Mouse (Mus musculus): ENCODE measurements around the gene B230118H07Rik.
"Not testable (repeated sequence)": the region's sequence is repeated elsewhere in the genome, so short reads cannot be mapped to it uniquely, and the experiment has no call there.

Gene B230118H07Rik

GRCm38 (mm10) chr2:101591356-101591755 is 58.0 kb downstream of the B230118H07Rik start:
- peak; percentile 40 for DNase-seq (ENCODE audit: low spot score)

DNA sequence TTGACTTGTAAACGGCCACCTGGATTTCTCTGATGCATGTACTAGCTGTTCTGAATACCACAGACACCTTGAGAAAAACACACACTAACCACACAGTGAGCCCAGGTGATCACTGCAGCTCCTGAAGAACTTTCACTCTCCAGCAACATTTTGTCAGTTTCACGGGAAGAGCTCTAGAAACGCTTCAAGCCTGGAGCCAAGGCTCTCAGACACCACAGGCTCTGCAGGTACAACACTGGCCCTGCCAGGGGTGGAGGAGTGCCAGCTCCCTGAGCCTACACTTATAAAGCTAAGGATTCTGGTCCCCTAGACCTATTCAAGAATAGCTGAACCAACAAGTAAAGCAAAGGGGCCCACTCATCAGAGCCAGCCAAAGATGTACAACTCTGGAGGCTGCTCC is 67.9 kb downstream of the B230118H07Rik start:
- no peak for DNase-seq (ENCODE audit: low spot score)

DNA sequence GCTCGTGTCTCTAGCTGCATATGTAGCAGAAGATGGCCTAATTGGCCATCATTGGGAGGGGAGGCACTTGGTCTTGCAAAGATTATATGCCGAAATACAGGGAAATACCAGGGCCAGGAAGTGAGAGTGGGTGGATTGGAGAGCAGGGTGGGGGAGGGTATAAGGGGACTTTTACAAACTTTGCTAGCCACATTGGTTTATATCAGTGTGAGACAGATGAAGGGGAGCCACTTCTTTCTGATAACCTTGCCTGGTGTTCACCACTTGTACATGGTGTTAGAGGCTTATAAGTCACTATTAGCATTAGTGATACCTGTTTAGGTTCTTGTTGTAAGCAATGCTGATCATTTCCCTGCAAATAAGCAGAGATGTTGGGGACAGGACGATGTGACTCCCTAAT is 68.4 kb downstream of the B230118H07Rik start:
- DNase-seq (ENCODE audit: low spot score): no peak

GRCm38 (mm10) chr2:101580428-101580827 is 68.9 kb downstream of the B230118H07Rik start:
- DNase-seq (ENCODE audit: low spot score): peak; percentile 92

DNA sequence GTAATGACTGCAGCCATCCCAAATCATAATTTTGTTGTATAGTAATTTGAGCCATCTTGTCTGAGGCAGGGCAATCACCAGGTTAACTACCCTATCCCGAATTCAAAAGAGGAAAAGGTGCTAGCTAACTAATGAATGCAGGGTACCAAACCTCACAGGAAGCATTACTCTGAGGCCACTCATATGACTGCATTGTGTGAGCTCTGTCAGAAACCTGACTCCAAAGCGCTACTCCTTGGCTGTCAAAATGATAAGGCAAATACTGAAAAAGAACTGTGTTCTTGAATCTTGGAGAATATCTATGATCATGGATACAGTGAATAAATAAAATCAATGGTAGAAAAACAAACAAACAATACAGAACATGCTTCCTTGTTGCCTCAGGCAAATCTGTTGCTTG is 69.3 kb downstream of the B230118H07Rik start:
- DNase-seq (ENCODE audit: low spot score): no peak

GRCm38 (mm10) chr2:101577243-101577642 is 72.1 kb downstream of the B230118H07Rik start:
- no peak for DNase-seq (ENCODE audit: low spot score)

GRCm38 (mm10) chr2:101569230-101569629 is 80.1 kb downstream of the B230118H07Rik start:
- no peak for DNase-seq (ENCODE audit: low spot score)

DNA sequence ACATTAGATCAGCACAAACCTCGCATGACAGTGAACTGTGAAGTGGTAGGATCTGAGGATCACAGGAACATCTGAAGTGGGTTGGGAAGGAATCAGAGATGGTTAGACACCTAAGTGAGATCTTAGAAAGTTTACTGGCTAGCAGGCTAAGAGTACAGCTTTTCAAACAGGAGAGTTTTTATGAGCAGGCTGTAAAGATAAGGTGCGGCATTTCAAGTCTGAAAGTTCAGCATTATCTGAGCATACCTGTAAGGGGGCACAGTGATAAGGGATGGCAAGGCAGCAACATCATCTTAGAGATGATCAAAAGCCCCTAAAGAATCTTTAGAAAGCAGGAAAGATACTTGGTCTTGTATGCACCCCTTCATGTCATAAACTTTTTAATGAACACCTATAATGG is 81.8 kb downstream of the B230118H07Rik start:
- no peak for DNase-seq (ENCODE audit: low spot score)

- no peak for DNase-seq (ENCODE audit: low spot score)
Measured at GRCm38 (mm10) chr2:101563776-101564175, 85.6 kb downstream of the B230118H07Rik start.

- DNase-seq (ENCODE audit: low spot score): no peak
Measured at GRCm38 (mm10) chr2:101563206-101563605, 86.1 kb downstream of the B230118H07Rik start.

- no peak for DNase-seq (ENCODE audit: low spot score)
Measured at GRCm38 (mm10) chr2:101559431-101559830, 89.9 kb downstream of the B230118H07Rik start.

- DNase-seq (ENCODE audit: low spot score): no peak
Measured at GRCm38 (mm10) chr2:101555886-101556285, 93.4 kb downstream of the B230118H07Rik start.

GRCm38 (mm10) chr2:101553851-101554250 is 95.5 kb downstream of the B230118H07Rik start:
- DNase-seq (ENCODE audit: low spot score): peak; percentile 58

- no peak for DNase-seq (ENCODE audit: low spot score)
Measured at GRCm38 (mm10) chr2:101552301-101552700, 97.0 kb downstream of the B230118H07Rik start.

DNA sequence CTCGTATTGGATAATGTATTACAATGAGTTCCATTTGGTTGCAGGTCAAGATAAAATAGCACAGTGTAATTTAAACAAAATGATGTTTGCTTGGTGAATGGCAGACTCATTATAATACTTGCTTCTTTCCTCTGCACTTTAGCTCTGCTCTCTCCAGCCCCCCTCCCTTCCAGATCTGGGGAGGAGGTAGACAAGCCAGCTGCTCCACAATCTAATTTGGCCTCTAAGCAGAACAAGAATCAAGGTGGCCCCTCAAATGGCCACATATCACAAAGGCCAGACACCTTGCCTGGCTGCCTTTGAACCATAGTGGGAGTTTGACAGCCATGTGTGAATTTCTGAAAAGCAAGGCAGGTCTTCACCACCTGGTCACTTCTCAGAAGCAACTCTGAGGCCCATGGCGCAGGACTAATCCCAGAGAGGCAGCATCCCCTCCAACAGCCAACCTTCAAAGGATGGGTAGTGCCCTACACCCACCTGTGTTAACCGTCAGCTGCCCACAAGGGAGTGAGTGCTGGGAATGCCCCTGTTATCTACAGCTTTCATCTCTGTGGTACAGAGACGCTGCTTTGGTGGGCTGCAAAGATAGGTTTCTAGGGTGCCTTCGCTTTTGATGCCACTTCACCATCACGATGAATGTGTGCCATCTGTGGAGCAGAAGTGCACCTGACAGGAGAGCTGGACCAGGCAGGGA is 98.2 kb downstream of the B230118H07Rik start:
- no peak for DNase-seq (ENCODE audit: low spot score)

- DNase-seq (ENCODE audit: low spot score): no peak
Measured at GRCm38 (mm10) chr2:101550176-101550575, 99.2 kb downstream of the B230118H07Rik start.

GRCm38 (mm10) chr2:101548866-101549265 is 100.5 kb downstream of the B230118H07Rik start:
- DNase-seq (ENCODE audit: low spot score): no peak

- DNase-seq (ENCODE audit: low spot score): no peak
Measured at GRCm38 (mm10) chr2:101545593-101545992, 103.7 kb downstream of the B230118H07Rik start.

DNA sequence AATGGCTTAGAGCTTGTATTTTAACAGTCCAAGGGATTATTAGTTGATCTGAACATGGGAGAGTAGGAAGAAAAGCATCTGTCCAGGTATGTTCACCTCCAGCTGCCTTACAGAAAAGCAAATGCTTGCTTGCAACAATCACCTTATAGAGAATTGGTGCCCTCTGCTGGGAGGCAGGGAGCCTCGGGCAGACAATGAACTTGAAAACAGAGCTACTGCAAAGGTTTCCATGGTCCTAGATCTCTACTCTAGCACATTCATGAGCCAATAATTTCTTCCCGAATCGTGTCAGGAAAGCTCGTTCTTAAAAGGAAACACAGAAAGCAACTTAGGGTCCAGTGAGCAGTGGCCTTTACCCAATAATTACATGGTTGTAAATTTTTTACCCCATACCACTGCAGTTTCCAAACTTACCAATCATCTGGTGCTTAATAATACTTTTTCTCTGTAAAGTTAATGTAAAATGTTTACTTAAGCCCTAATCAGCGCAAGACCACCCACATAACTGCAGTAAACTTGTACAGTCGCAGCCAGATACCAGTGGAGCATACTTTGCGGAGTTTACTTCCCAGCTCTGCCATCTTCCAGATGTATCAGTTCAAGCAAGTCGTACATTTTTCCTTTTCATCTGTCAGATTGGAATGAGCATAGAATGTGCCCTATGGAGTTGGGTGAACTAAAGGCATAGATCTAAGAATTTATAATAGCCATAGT is 105.5 kb downstream of the B230118H07Rik start:
- DNase-seq (ENCODE audit: low spot score): peak; percentile 12

DNA sequence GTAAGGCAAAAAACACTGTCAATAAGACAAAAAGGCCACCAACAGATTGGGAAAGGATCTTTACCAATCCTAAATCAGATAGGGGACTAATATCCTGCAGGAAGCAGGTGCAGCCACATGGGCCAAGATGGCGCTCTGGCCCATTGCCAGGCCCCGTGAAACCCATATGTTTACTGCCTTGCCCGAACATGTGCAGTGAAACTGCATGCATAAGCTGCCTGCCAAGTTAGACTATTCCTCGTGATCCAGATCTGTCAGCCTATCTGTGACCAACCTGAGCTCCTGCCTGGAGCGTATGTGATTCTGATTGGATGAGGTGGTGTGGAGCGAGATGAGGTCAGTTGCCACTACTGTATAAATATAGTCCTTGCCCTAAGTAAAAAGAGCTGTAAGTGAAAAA is 112.4 kb downstream of the B230118H07Rik start:
- DNase-seq (ENCODE audit: low spot score): not testable (repeated sequence)

GRCm38 (mm10) chr2:101533741-101534140 is 115.6 kb downstream of the B230118H07Rik start:
- DNase-seq (ENCODE audit: low spot score): peak; percentile 81

- DNase-seq (ENCODE audit: low spot score): peak; percentile 83
Measured at GRCm38 (mm10) chr2:101525503-101526381, 123.6 kb downstream of the B230118H07Rik start.

Data from retina, embryonic 14.5 days (tissue).